ENCODE assay signal across 9 mouse cellular contexts in genomic region chr1:152461814-152462213, GRCm38 (mm10).
DNase-seq lines count a peak whose midpoint lies in the region; ATAC-seq lines count a peak whose summit lies in the region.
"Had no signal": no experiment of that assay in that cellular context is flagged by ENCODE, and none has a peak within 500 bp of the region (broad histone marks: within the 10 kb centered on the region; RNA-seq: fewer than 3 reads in every experiment).

No protein-coding gene starts in this region.

- no peak; the same call in 1 of the 2 replicates for ATAC-seq in embryonic facial prominence, embryonic 15.5 days (ENCODE audit: insufficient number of reproducible peaks, low FRiP score, low TSS enrichment, low read depth)
- peak; percentile 36; the same call in 1 of the 2 replicates for ATAC-seq in intestine, embryonic 15.5 days
- no peak for ATAC-seq in midbrain, embryonic 14.5 days (ENCODE audit: low FRiP score, low TSS enrichment)

- H3K27ac ChIP-seq in embryonic facial prominence, embryonic 15.5 days (replicated peaks): peak overlapping the region; percentile 36; the same call in 1 of the 2 replicates
- no peak overlapping the region for H3K27ac ChIP-seq in intestine, embryonic 15.5 days
- H3K27ac ChIP-seq in midbrain, embryonic 14.5 days (replicated peaks; ENCODE audit: low read depth, low read length): no peak overlapping the region; the same call in 1 of the 2 replicates
- H3K27ac ChIP-seq: liver, embryonic 13.5 days had no signal

- H3K27me3 ChIP-seq in embryonic facial prominence, embryonic 15.5 days: no peaks in the 10 kb centered on the region
- no peaks in the 10 kb centered on the region for H3K27me3 ChIP-seq in intestine, embryonic 15.5 days (replicated peaks)
- H3K27me3 ChIP-seq in midbrain, embryonic 14.5 days (ENCODE audit: control insufficient read depth, insufficient read depth, low read length): no peaks in the 10 kb centered on the region
- H3K27me3 ChIP-seq: liver, embryonic 13.5 days had no signal

- peak; percentile 37 for DNase-seq in gastrocnemius, adult 18-20 months (ENCODE audit: low spot score)
- DNase-seq in gastrocnemius, postnatal 10 days: no peak
- peak; percentile 21 for DNase-seq in midbrain, embryonic 14.5 days
- DNase-seq in cerebellum, adult 11-12 months: no peak
- DNase-seq in right cerebral cortex, adult 18-20 months: no peak
- no peak for DNase-seq in left cerebral cortex, postnatal 14 days (ENCODE audit: low spot score in 2 of 2)
- DNase-seq: liver, embryonic 13.5 days had no signal

- no peak overlapping the region for H3K9ac ChIP-seq in embryonic facial prominence, embryonic 15.5 days
- H3K9ac ChIP-seq in intestine, embryonic 15.5 days: no peak overlapping the region
- H3K9ac ChIP-seq in midbrain, embryonic 14.5 days (replicated peaks; ENCODE audit: low read length): no peak overlapping the region
- H3K9ac ChIP-seq: liver, embryonic 13.5 days had no signal

- H3K4me1 ChIP-seq in embryonic facial prominence, embryonic 15.5 days: peaks cover 11% of the 10 kb centered on the region; the same call in 1 of the 2 replicates
- H3K4me1 ChIP-seq in intestine, embryonic 15.5 days (replicated peaks): no peaks in the 10 kb centered on the region; the same call in 1 of the 2 replicates
- peaks cover under 1% of the 10 kb centered on the region; the same call in 1 of the 2 replicates for H3K4me1 ChIP-seq in midbrain, embryonic 14.5 days (ENCODE audit: control insufficient read depth, insufficient read depth, low read length)
- H3K4me1 ChIP-seq: liver, embryonic 13.5 days had no signal

- intact Hi-C loops in left cerebral cortex, postnatal 14 days (cut with DNase I): no loop called here

- H3K36me3 ChIP-seq in embryonic facial prominence, embryonic 15.5 days: no peaks in the 10 kb centered on the region
- H3K36me3 ChIP-seq in intestine, embryonic 15.5 days: no peaks in the 10 kb centered on the region
- no peaks in the 10 kb centered on the region for H3K36me3 ChIP-seq in midbrain, embryonic 14.5 days (ENCODE audit: control insufficient read depth, insufficient read depth, low read length)
- H3K36me3 ChIP-seq: liver, embryonic 13.5 days had no signal

- no peak overlapping the region for H3K4me3 ChIP-seq in embryonic facial prominence, embryonic 15.5 days (replicated peaks)
- H3K4me3 ChIP-seq in intestine, embryonic 15.5 days (replicated peaks): no peak overlapping the region
- H3K4me3 ChIP-seq in midbrain, embryonic 14.5 days (replicated peaks; ENCODE audit: low read depth, low read length): no peak overlapping the region
- H3K4me3 ChIP-seq: liver, embryonic 13.5 days had no signal

- WGBS in embryonic facial prominence, embryonic 15.5 days: 36% methylated on average over 3 of the region's 3 CpGs
- 27% methylated on average over 3 of the region's 3 CpGs for WGBS in intestine, embryonic 15.5 days
- 69% methylated on average over 3 of the region's 3 CpGs for WGBS in midbrain, embryonic 14.5 days

- H3K9me3 ChIP-seq in embryonic facial prominence, embryonic 15.5 days (replicated peaks): no peaks in the 10 kb centered on the region
- H3K9me3 ChIP-seq in intestine, embryonic 15.5 days: no peaks in the 10 kb centered on the region
- no peaks in the 10 kb centered on the region for H3K9me3 ChIP-seq in midbrain, embryonic 14.5 days (ENCODE audit: control insufficient read depth, low read length)
- H3K9me3 ChIP-seq: liver, embryonic 13.5 days had no signal

- H3K4me2 ChIP-seq in embryonic facial prominence, embryonic 15.5 days (replicated peaks): no peak overlapping the region
- no peak overlapping the region for H3K4me2 ChIP-seq in intestine, embryonic 15.5 days (replicated peaks)
- H3K4me2 ChIP-seq in midbrain, embryonic 14.5 days (ENCODE audit: low read length): no peak overlapping the region
- H3K4me2 ChIP-seq: liver, embryonic 13.5 days had no signal

Comparison
In these comparisons a context has a peak if more than half of its experiments do, and no peak if none do; other contexts are left out.
1. DNase-seq: peak in gastrocnemius, adult 18-20 months (single experiment) and midbrain, embryonic 14.5 days (single experiment); none in gastrocnemius, postnatal 10 days (single experiment), cerebellum, adult 11-12 months (single experiment), right cerebral cortex, adult 18-20 months (single experiment) and left cerebral cortex, postnatal 14 days (0 of 2).